Mouse (Mus musculus): ENCODE data around the gene Cyp4b1. TPM values are rescaled to one million over a fixed set of nuclear protein-coding genes. Genes with fewer than 3 reads are reported as not detected.
"Not testable (repeated sequence)": the region's sequence is repeated elsewhere in the genome, so short reads cannot be mapped to it uniquely, and the experiment has no call there.

Cyp4b1 gene
- 1 to 10 TPM; 4.1 to 4.9 TPM for total RNA-seq (2021)
- long read RNA-seq, experiment 1, transcript Cyp4b1-201 (12 exons, 1,892 nt), result major isoform, 10 of 11 reads
- long read RNA-seq, experiment 1, partial matches to known transcripts, result 0 of 11 reads
- long read RNA-seq, experiment 1, other reads (novel, unspliced or antisense), result 1 of 11 reads
- long read RNA-seq, experiment 2, transcript Cyp4b1-201 (12 exons, 1,892 nt), result major isoform, 5 of 6 reads
- long read RNA-seq, experiment 2, partial matches to known transcripts, result 1 of 6 reads
- long read RNA-seq, experiment 2, other reads (novel, unspliced or antisense), result 0 of 6 reads

GRCm38 (mm10) chr4:115647580-115647979, at the start of gene Cyp4b1:
TSS of gene Cyp4b1 (minus strand) at chr4:115647723.
- DNase-seq (ENCODE audit: low spot score), result peak; percentile 56

- DNase-seq (ENCODE audit: low spot score), result no peak
These were observed 38.8 kb upstream of the Cyp4b1 start for GRCm38 (mm10) chr4:115686299-115686698.

- DNase-seq (ENCODE audit: low spot score), result no peak
These were observed 11.7 kb upstream of the Cyp4b1 start for GRCm38 (mm10) chr4:115659190-115659589.

GRCm38 (mm10) chr4:115657867-115658249, 10.3 kb upstream of the Cyp4b1 start:
- no peak for DNase-seq (ENCODE audit: low spot score)

GRCm38 (mm10) chr4:115657104-115657866, 9.8 kb upstream of the Cyp4b1 start:
- no peak for DNase-seq (ENCODE audit: low spot score)

GRCm38 (mm10) chr4:115656535-115656922, 9.0 kb upstream of the Cyp4b1 start:
- not testable (repeated sequence) for DNase-seq (ENCODE audit: low spot score)

- DNase-seq (ENCODE audit: low spot score), result not testable (repeated sequence)
These were observed 8.5 kb upstream of the Cyp4b1 start for GRCm38 (mm10) chr4:115655841-115656534.

- DNase-seq (ENCODE audit: low spot score), result no peak
These were observed 3.3 kb upstream of the Cyp4b1 start for GRCm38 (mm10) chr4:115650866-115651265.

- DNase-seq (ENCODE audit: low spot score), result peak; percentile 52
These were observed 1.8 kb upstream of the Cyp4b1 start for GRCm38 (mm10) chr4:115649344-115649743.

- peak; percentile 50 for DNase-seq (ENCODE audit: low spot score)
These were observed 1.2 kb upstream of the Cyp4b1 start for GRCm38 (mm10) chr4:115648752-115649151.

GRCm38 (mm10) chr4:115645371-115645770, 2.2 kb downstream of the Cyp4b1 start:
- DNase-seq (ENCODE audit: low spot score), result no peak

- no peak for DNase-seq (ENCODE audit: low spot score)
These were observed 4.4 kb downstream of the Cyp4b1 start for GRCm38 (mm10) chr4:115642967-115643754.

GRCm38 (mm10) chr4:115625560-115625959, 22.0 kb downstream of the Cyp4b1 start:
- not testable (repeated sequence) for DNase-seq (ENCODE audit: low spot score)

GRCm38 (mm10) chr4:115614005-115614404, 33.5 kb downstream of the Cyp4b1 start:
- no peak for DNase-seq (ENCODE audit: low spot score)

GRCm38 (mm10) chr4:115600611-115601010, 46.9 kb downstream of the Cyp4b1 start, which contains the start of gene Cyp4a32:
TSS of gene Cyp4a32 (plus strand) at chr4:115600969.
- DNase-seq (ENCODE audit: low spot score), result not testable (repeated sequence)

- DNase-seq (ENCODE audit: low spot score), result no peak
These were observed 50.6 kb downstream of the Cyp4b1 start for GRCm38 (mm10) chr4:115596824-115597336.

GRCm38 (mm10) chr4:115596357-115596756, 51.2 kb downstream of the Cyp4b1 start:
- no peak for DNase-seq (ENCODE audit: low spot score)

- no peak for DNase-seq (ENCODE audit: low spot score)
These were observed 64.5 kb downstream of the Cyp4b1 start for GRCm38 (mm10) chr4:115583036-115583435.

- DNase-seq (ENCODE audit: low spot score), result no peak
These were observed 71.7 kb downstream of the Cyp4b1 start for GRCm38 (mm10) chr4:115575776-115576175.

- DNase-seq (ENCODE audit: low spot score), result no peak
These were observed 72.3 kb downstream of the Cyp4b1 start for GRCm38 (mm10) chr4:115575255-115575654.
